Mouse (Mus musculus) kidney, postnatal 0 days (tissue): ENCODE data around the gene Rpa2. TPM values are rescaled to one million over a fixed set of nuclear protein-coding genes. Genes with fewer than 3 reads are reported as not detected.
A peak's percentile ranks its signal among the peaks of the same experiment; 100 is the strongest.

Experiments
- ATAC-seq: fragments of 200-750 bp; cut with Nextera tagmentation; replicated peaks from 2 replicates; pipeline ENCODE4 v1.8.0; 2017; ENCODE audit warnings: low read depth, moderate number of reproducible peaks, moderate TSS enrichment, moderate library complexity; ENCODE audit not compliant: low FRiP score
- DNase-seq: peaks from one replicate; pipeline ENCODE4 v3.0.0-alpha.2; 2016; ENCODE audit warnings: low spot score
- H3K27ac ChIP-seq: fragments of 300-500 bp; sonication (generic); 2 replicates; pipeline ENCODE4 v1.5.1; 2014; ENCODE audit warnings: mild to moderate bottlenecking
- H3K27me3 ChIP-seq: fragments of 300-500 bp; sonication (generic); 2 replicates; pipeline ENCODE4 v1.6.1; 2014; ENCODE audit warnings: low read length, mixed read lengths; ENCODE audit not compliant: insufficient read depth
- H3K36me3 ChIP-seq: fragments of 300-500 bp; sonication (generic); 2 replicates; pipeline ENCODE4 v1.6.1; 2014; ENCODE audit warnings: low read length, mixed read lengths; ENCODE audit not compliant: insufficient read depth
- H3K4me1 ChIP-seq: fragments of 300-500 bp; sonication (generic); replicated peaks from 2 replicates; pipeline ENCODE4 v1.6.1; 2014; ENCODE audit warnings: antibody characterized with exemption, low read length, mixed read lengths; ENCODE audit not compliant: insufficient read depth
- H3K4me2 ChIP-seq: fragments of 300-500 bp; sonication (generic); 2 replicates; pipeline ENCODE4 v1.6.1; 2014; ENCODE audit warnings: mild to moderate bottlenecking, low read length, moderate library complexity, mixed read lengths
- H3K4me3 ChIP-seq: fragments of 300-500 bp; sonication (generic); replicated peaks from 2 replicates; pipeline ENCODE4 v1.5.1; 2014; ENCODE audit warnings: low read depth, low read length
- H3K9ac ChIP-seq: fragments of 300-500 bp; sonication (generic); 2 replicates; pipeline ENCODE4 v1.6.1; 2014; ENCODE audit warnings: low read depth, low read length
- H3K9me3 ChIP-seq: fragments of 300-500 bp; sonication (generic); replicated peaks from 2 replicates; pipeline ENCODE4 v1.6.1; 2016; ENCODE audit warnings: low read length, inconsistent platforms, mixed read lengths
- CTCF ChIP-seq: IDR thresholded peaks from 2 replicates; pipeline ENCODE4 v1.5.1; 2016; ENCODE audit warnings: antibody characterized with exemption, low read depth, mild to moderate bottlenecking, moderate library complexity
- WGBS: fragments of 180-500 bp; shearing (Covaris S2); extraction: QIAGEN DNeasy Blood & Tissue Kit; methylation state at CpG from one replicate; pipeline ENCODE4 v1.1.7; 2014; 5-methylcytosine and 5-hydroxymethylcytosine counted together
- polyA plus RNA-seq: library from polyadenylated mRNA; unstranded; fragments of >200 nt; fragmentation: Nextera tagmentation; extraction: Ambion mirVana; gene quantifications from 2 replicates; pipeline ENCODE4 v1.2.1, GENCODE M21; 2015

Rpa2 gene
- polyA plus RNA-seq, result 60.0 and 65.7 TPM in 2 replicates

- Histone ChIP-seq H3K9me3 (no peaks in the 10 kb centered on the region), H3K27ac (peak within 1 kb of the TSS; percentile 51), H3K9ac (peak within 1 kb of the TSS; percentile 79), H3K4me1 (peaks cover 11% of the 10 kb centered on the region), H3K4me3 (peak within 1 kb of the TSS; percentile 78), H3K36me3 (peaks cover 10% of the 10 kb centered on the region; the same call in 1 of the 2 replicates), H3K4me2 (peak within 1 kb of the TSS; percentile 85), H3K27me3 (no peaks in the 10 kb centered on the region)
- DNase-seq (peak; percentile 100), ATAC-seq (peak; percentile 96)
- WGBS, result under 1% methylated on average over 71 of the region's 71 CpGs
- TF ChIP-seq CTCF, result peak; percentile 12; the same call in 1 of the 2 replicates
Observed at GRCm38 (mm10) chr4:132767914-132768876, at the start of gene Rpa2. Gene Rpa2, plus strand, starts transcription at chr4:132768332.

- no peak overlapping the region for H3K27ac ChIP-seq
- H3K9ac ChIP-seq, result no peak overlapping the region
- no peak for TF ChIP-seq CTCF
- no peaks in the 10 kb centered on the region for H3K9me3 ChIP-seq
- H3K4me3 ChIP-seq, result no peak overlapping the region
- H3K27me3 ChIP-seq, result no peaks in the 10 kb centered on the region
- DNase-seq, result no peak
- WGBS, result 87% methylated on average over 8 of the region's 8 CpGs
- H3K4me1 ChIP-seq, result no peaks in the 10 kb centered on the region
- no peak overlapping the region for H3K4me2 ChIP-seq
- 0 out of 2 replicates have a peak, but pooled peaks cover 5% of the 10 kb centered on the region for H3K36me3 ChIP-seq
- no peak for ATAC-seq
Observed at GRCm38 (mm10) chr4:132728233-132728632, 39.9 kb upstream of the Rpa2 start.

GRCm38 (mm10) chr4:132731616-132732015 is 36.5 kb upstream of the Rpa2 start:
- Histone ChIP-seq H3K4me2 (peak overlapping the region; percentile 88), H3K27ac (no peak overlapping the region), H3K9ac (peak overlapping the region; percentile 56), H3K4me3 (peak overlapping the region; percentile 56), H3K4me1 (no peaks in the 10 kb centered on the region), H3K27me3 (no peaks in the 10 kb centered on the region), H3K36me3 (no peaks in the 10 kb centered on the region), H3K9me3 (no peaks in the 10 kb centered on the region)
- DNase-seq (no peak), ATAC-seq (no peak)
- no peak for TF ChIP-seq CTCF
- 44% methylated on average over 12 of the region's 12 CpGs for WGBS

- Histone ChIP-seq H3K4me3 (peak within 1 kb of the TSS; percentile 56), H3K4me1 (no peaks in the 10 kb centered on the region), H3K4me2 (peak within 1 kb of the TSS; percentile 88), H3K27ac (no peak within 1 kb of the TSS), H3K27me3 (no peaks in the 10 kb centered on the region), H3K9me3 (no peaks in the 10 kb centered on the region), H3K36me3 (no peaks in the 10 kb centered on the region), H3K9ac (peak within 1 kb of the TSS; percentile 56)
- WGBS, result 2% methylated on average over 34 of the region's 34 CpGs
- TF ChIP-seq CTCF, result peak; percentile 45; the same call in 1 of the 2 replicates
- DNase-seq (peak; percentile 96), ATAC-seq (peak; percentile 96)
Observed at GRCm38 (mm10) chr4:132732148-132732684, 35.9 kb upstream of the Rpa2 start, which contains the start of gene Xkr8. Gene Xkr8, minus strand, starts transcription at chr4:132732546.

- DNase-seq (no peak), ATAC-seq (no peak)
- Histone ChIP-seq H3K27ac (no peak overlapping the region), H3K4me3 (no peak overlapping the region), H3K36me3 (no peaks in the 10 kb centered on the region), H3K4me2 (no peak overlapping the region), H3K4me1 (no peaks in the 10 kb centered on the region), H3K9ac (no peak overlapping the region), H3K27me3 (no peaks in the 10 kb centered on the region), H3K9me3 (no peaks in the 10 kb centered on the region)
- 94% methylated on average over 25 of the region's 25 CpGs for WGBS
- TF ChIP-seq CTCF, result peak; percentile 18; the same call in 1 of the 2 replicates
Observed at GRCm38 (mm10) chr4:132733071-132733770, 34.9 kb upstream of the Rpa2 start.

- no peaks in the 10 kb centered on the region for H3K27me3 ChIP-seq
- H3K27ac ChIP-seq, result no peak overlapping the region
- DNase-seq (no peak), ATAC-seq (no peak)
- H3K36me3 ChIP-seq, result no peaks in the 10 kb centered on the region
- no peaks in the 10 kb centered on the region for H3K9me3 ChIP-seq
- H3K4me1 ChIP-seq, result no peaks in the 10 kb centered on the region
- no peak overlapping the region for H3K4me3 ChIP-seq
- TF ChIP-seq CTCF, result no peak
- H3K9ac ChIP-seq, result no peak overlapping the region
- no peak overlapping the region for H3K4me2 ChIP-seq
- WGBS, result 92% methylated on average over 2 of the region's 2 CpGs
Observed at GRCm38 (mm10) chr4:132734766-132735165, 33.4 kb upstream of the Rpa2 start.
